Mouse (Mus musculus) left cerebral cortex, adult 2 months (tissue): ENCODE measurements around the gene Ano3. TPM values are rescaled to one million over a fixed set of nuclear protein-coding genes. Genes with fewer than 3 reads are reported as not detected.

Source experiments
- DNase-seq, 2 experiments: peaks; one replicate each; pipeline ENCODE4 v3.0.0; 2021 to 2022; ENCODE audit warnings: low spot score in 2 of 2, mixed read lengths in 1 of 2; ENCODE audit errors: extremely low spot score in 1 of 2
- H3K27ac ChIP-seq: fragments of 200-600 bp; 2 replicates; pipeline ENCODE4 v1.8.1; 2022
- H3K4me3 ChIP-seq: fragments of 200-600 bp; 2 replicates; pipeline ENCODE4 v1.8.1; 2022
- CTCF ChIP-seq: fragments of 200-600 bp; IDR thresholded peaks from 2 replicates; pipeline ENCODE4 v1.8.1; 2022; ENCODE audit warnings: antibody characterized with exemption, mild to moderate bottlenecking, moderate library complexity
- intact Hi-C: fragments of 180-260 bp; cut with DNase I; formaldehyde crosslinking; loops from one replicate; pipeline ENCODE4 v1.15.1; 2025
- total RNA-seq, 2 experiments: library from RNA; stranded (reverse); gene quantifications; 2 replicates each; pipeline ENCODE4 v1.2.3; 2021

The Ano3 gene
- total RNA-seq, 2 experiments from 2014 or later = 70.7 to 77.1 TPM

- no peak for DNase-seq
- TF ChIP-seq CTCF = no peak
- no peak overlapping the region for H3K4me3 ChIP-seq
- no peak overlapping the region for H3K27ac ChIP-seq
- intact Hi-C loops = no loop called here
Observed at GRCm38 (mm10) chr2:110935691-110936090, 15.0 kb downstream of the Ano3 start.

GRCm38 (mm10) chr2:110929126-110929525, 21.6 kb downstream of the Ano3 start:
- no peak overlapping the region for H3K4me3 ChIP-seq
- peak in 1 of 2 experiments; percentile 29 for DNase-seq
- intact Hi-C loops = no loop called here
- H3K27ac ChIP-seq = no peak overlapping the region
- TF ChIP-seq CTCF = no peak

- DNase-seq = no peak
- Histone ChIP-seq H3K27ac (no peak overlapping the region), H3K4me3 (no peak overlapping the region)
- intact Hi-C loops = no loop called here
- TF ChIP-seq CTCF = no peak
Observed at GRCm38 (mm10) chr2:110909506-110909905, 41.2 kb downstream of the Ano3 start.

- no peak for TF ChIP-seq CTCF
- no peak for DNase-seq
- H3K27ac ChIP-seq = 0 out of 2 replicates have a peak overlapping the region, but pooled peaks have one; percentile 16
Observed at GRCm38 (mm10) chr2:110906473-110906872, 44.2 kb downstream of the Ano3 start.

GRCm38 (mm10) chr2:110896477-110897270, 54.0 kb downstream of the Ano3 start:
- DNase-seq = no peak
- Histone ChIP-seq H3K27ac (no peak overlapping the region), H3K4me3 (no peak overlapping the region)
- no peak for TF ChIP-seq CTCF
- intact Hi-C loops = loop anchor here (1.0 kb wide), 1 partner anchor 90 kb away; no protein-coding TSS in a partner anchor

More at GRCm38 (mm10) chr2:110906473-110906872, 44.2 kb downstream of the Ano3 start:
- no peak overlapping the region for H3K4me3 ChIP-seq
- intact Hi-C loops = no loop called here

- DNase-seq = no peak
- Histone ChIP-seq H3K4me3 (no peak overlapping the region), H3K27ac (no peak overlapping the region)
- intact Hi-C loops = no loop called here
- no peak for TF ChIP-seq CTCF
Observed at GRCm38 (mm10) chr2:110871650-110872049, 79.1 kb downstream of the Ano3 start.

- H3K27ac ChIP-seq = no peak overlapping the region
- DNase-seq = no peak
- H3K4me3 ChIP-seq = no peak overlapping the region
- no peak for TF ChIP-seq CTCF
- intact Hi-C loops = no loop called here
Observed at GRCm38 (mm10) chr2:110865584-110865983, 85.1 kb downstream of the Ano3 start.

- no peak for DNase-seq
- intact Hi-C loops = no loop called here
- no peak for TF ChIP-seq CTCF
- Histone ChIP-seq H3K27ac (no peak overlapping the region), H3K4me3 (no peak overlapping the region)
Observed at GRCm38 (mm10) chr2:110863376-110863775, 87.3 kb downstream of the Ano3 start.

- Histone ChIP-seq H3K27ac (peak overlapping the region; percentile 33; the same call in 1 of the 2 replicates), H3K4me3 (no peak overlapping the region)
- intact Hi-C loops = no loop called here
- no peak for TF ChIP-seq CTCF
- no peak for DNase-seq
Observed at GRCm38 (mm10) chr2:110839559-110840243, 111.0 kb downstream of the Ano3 start.

GRCm38 (mm10) chr2:110816189-110816588, 134.5 kb downstream of the Ano3 start:
- no peak overlapping the region for H3K27ac ChIP-seq
- no peak overlapping the region for H3K4me3 ChIP-seq
- intact Hi-C loops = no loop called here
- no peak for TF ChIP-seq CTCF
- no peak for DNase-seq

GRCm38 (mm10) chr2:110814964-110815363, 135.8 kb downstream of the Ano3 start:
- no peak for TF ChIP-seq CTCF
- Histone ChIP-seq H3K27ac (no peak overlapping the region), H3K4me3 (no peak overlapping the region)
- no peak for DNase-seq
- intact Hi-C loops = no loop called here
